Mouse (Mus musculus) erythroblast, embryonic 14.5 days (primary cell): ENCODE measurements at regions not wholly inside any gene's neighbourhood (a gene's known extent, or its start where the extent isn't known, plus 50 kb on each side); places are given as distances from the start of the nearest gene placed in this dataset.

Source experiments
- GATA1 ChIP-seq: IDR thresholded peaks from 2 replicates; pipeline ENCODE4 v1.6.1; 2012; ENCODE audit warnings: low read length, inconsistent platforms, mixed read lengths
- TAL1 ChIP-seq: IDR thresholded peaks from 3 replicates; pipeline ENCODE4 v1.6.1; 2012; ENCODE audit warnings: low read length, inconsistent platforms, mixed read lengths

DNA sequence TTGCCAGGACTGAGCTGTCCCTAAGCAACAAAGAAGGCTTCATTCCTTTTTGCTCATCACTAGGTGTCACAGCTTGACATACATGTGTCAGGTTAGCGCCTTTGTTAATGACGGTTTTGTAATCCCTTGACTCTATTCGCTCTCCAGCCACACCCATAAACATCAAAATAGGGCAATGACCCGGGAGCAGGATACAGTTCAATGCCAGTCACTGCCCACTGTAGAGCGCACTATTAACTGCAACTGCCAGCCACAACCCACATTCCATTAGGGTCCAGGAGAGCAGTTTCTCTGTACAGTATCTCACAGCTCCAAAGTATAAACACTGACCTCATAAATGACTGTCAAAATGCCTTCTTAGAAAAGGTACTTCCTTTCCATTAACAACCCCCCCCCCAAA lies 163.5 kb upstream of the Nfe2l3 start:
- TF ChIP-seq GATA1, result no peak
- TF ChIP-seq TAL1, result no peak
